Mouse (Mus musculus) Patski (cell line): ENCODE measurements around the gene Cux1. TPM values are rescaled to one million over a fixed set of nuclear protein-coding genes. Genes with fewer than 3 reads are reported as not detected.

Experiments used
- ATAC-seq: fragments of 100-300 bp; one replicate; pipeline ENCODE4 v1.8.0; 2021
- CTCF ChIA-PET: fragments of 350-600 bp; sonication (Branson Sonifier 250); formaldehyde crosslinking; loops from one replicate; lab custom pipeline; 2022; ENCODE audit warnings: inconsistent platforms; lab: Charles Lee
- POLR2A ChIA-PET: fragments of 350-600 bp; sonication (Branson Sonifier 250); formaldehyde crosslinking; loops from one replicate; lab custom pipeline; 2022; ENCODE audit warnings: antibody characterized with exemption, inconsistent platforms; lab: Charles Lee
- DNase-seq: peaks from one replicate; pipeline ENCODE4 v3.0.0-alpha.2; 2011; ENCODE audit warnings: low read depth, low spot score
- H3K27me3 ChIP-seq: fragments of 371-371 bp; one replicate; pipeline ENCODE4 v1.5.1; 2021
- CTCF ChIP-seq: fragments of 100-300 bp; IDR thresholded peaks from one replicate; pipeline ENCODE4 v1.5.1; 2021
- in situ Hi-C: fragments of 300-500 bp; cut with MboI; formaldehyde crosslinking; loops from 3 replicates; pipeline ENCODE4 v1.11.1; 2018; ENCODE audit warnings: low pct_unique_long_range_greater_than_20kb, mixed read lengths
- polyA plus RNA-seq: library from polyadenylated mRNA; unstranded; gene quantifications from one replicate; pipeline ENCODE4 v1.2.3, GENCODE M21; 2021

Cux1 gene
- polyA plus RNA-seq, 1 experiment from 2014 or later: 166 TPM

- no peak for TF ChIP-seq CTCF
- peak; percentile 69 for ATAC-seq
- H3K27me3 ChIP-seq: no peaks in the 10 kb centered on the region
- POLR2A ChIA-PET: interaction anchor here (0.6 to 2.3 kb wide), 4 partner anchors 9 to 54 kb away, joined by 3 to 8 read pairs (median 6); no protein-coding TSS in a partner anchor
- peak; percentile 94 for DNase-seq
- CTCF ChIA-PET: interaction anchor here (1.1 to 3.0 kb wide), 5 partner anchors 11 to 77 kb away, joined by 3 to 26 read pairs (median 3); partner anchors contain the start of gene Sh2b2
- in situ Hi-C loops: loop anchor here (5.0 kb wide), 1 partner anchor 49 kb away; the partner anchor contains the start of gene Sh2b2
Observed at GRCm38 (mm10) chr5:136198474-136199391, 368.6 kb downstream of the Cux1 start, which contains the start of gene Prkrip1. TSS of gene Prkrip1 (minus strand) at chr5:136198963.

Other genes starting within 250 kb of the Cux1 start
- gene Myl10, start 125.7 kb upstream of the Cux1 start, polyA plus RNA-seq: not detected